Mouse (Mus musculus) forebrain, postnatal 0 days (tissue): Measurements from ENCODE around the gene Lsamp. TPM values are rescaled to one million over a fixed set of nuclear protein-coding genes. Genes with fewer than 3 reads are reported as not detected.

Experiments used
- ATAC-seq: fragments of 200-750 bp; cut with Nextera tagmentation; 2 replicates; pipeline ENCODE4 v1.8.0; 2017; ENCODE audit warnings: mild to moderate bottlenecking, moderate library complexity
- DNase-seq: peaks from one replicate; pipeline ENCODE4 v3.0.0-alpha.2; 2015
- H3K27ac ChIP-seq: fragments of 300-500 bp; sonication (generic); 2 replicates; pipeline ENCODE4 v1.5.1; 2014; ENCODE audit warnings: low read depth, mild to moderate bottlenecking, antibody characterized with exemption, low read length, moderate library complexity, mixed read lengths
- H3K27me3 ChIP-seq: fragments of 300-500 bp; sonication (generic); 2 replicates; pipeline ENCODE4 v1.6.1; 2014; ENCODE audit warnings: mild to moderate bottlenecking, low read length, mixed read lengths; ENCODE audit not compliant: insufficient read depth
- H3K36me3 ChIP-seq: fragments of 300-500 bp; sonication (generic); 2 replicates; pipeline ENCODE4 v1.6.1; 2014; ENCODE audit warnings: mild to moderate bottlenecking, moderate library complexity; ENCODE audit not compliant: insufficient read depth
- H3K4me1 ChIP-seq: fragments of 300-500 bp; sonication (generic); 2 replicates; pipeline ENCODE4 v1.6.1; 2014; ENCODE audit warnings: antibody characterized with exemption; ENCODE audit not compliant: insufficient read depth
- H3K4me2 ChIP-seq: fragments of 300-500 bp; sonication (generic); 2 replicates; pipeline ENCODE4 v1.6.1; 2014; ENCODE audit warnings: low read depth, mild to moderate bottlenecking, moderate library complexity
- H3K4me3 ChIP-seq: fragments of 300-500 bp; sonication (generic); 2 replicates; pipeline ENCODE4 v1.5.1; 2014; ENCODE audit warnings: low read depth, low read length, mixed read lengths
- H3K9ac ChIP-seq: fragments of 300-500 bp; sonication (generic); 2 replicates; pipeline ENCODE4 v1.6.1; 2014; ENCODE audit warnings: mild to moderate bottlenecking
- H3K9me3 ChIP-seq: fragments of 300-500 bp; sonication (generic); 2 replicates; pipeline ENCODE4 v1.6.1; 2016; ENCODE audit warnings: low read length
- CTCF ChIP-seq: sonication (generic); IDR thresholded peaks from 2 replicates; pipeline ENCODE4 v1.5.1; 2016; ENCODE audit warnings: antibody characterized with exemption, control low read depth, low read depth
- WGBS: fragments of 180-500 bp; shearing (Covaris S2); extraction: QIAGEN DNeasy Blood & Tissue Kit; methylation state at CpG from one replicate; pipeline ENCODE4 v1.1.7; 2014; 5-methylcytosine and 5-hydroxymethylcytosine counted together
- polyA plus RNA-seq: library from polyadenylated mRNA; unstranded; fragments of >200 nt; fragmentation: Nextera tagmentation; extraction: Ambion mirVana; gene quantifications from 2 replicates; pipeline ENCODE4 v1.2.1, GENCODE M21; 2015
- total RNA-seq: library from RNA; depleted of rRNA; stranded (reverse); fragments of >200 nt; gene quantifications from 2 replicates; pipeline ENCODE4 v1.2.3, GENCODE M21; 2014

The Lsamp gene
- total and polyA plus RNA-seq, 2 experiments from 2014 or later, result 74.0 to 157 TPM

- H3K4me1 ChIP-seq, result no peaks in the 10 kb centered on the region
- H3K27me3 ChIP-seq, result no peaks in the 10 kb centered on the region
- ATAC-seq (peak; percentile 93), DNase-seq (peak; percentile 42)
- H3K9ac ChIP-seq, result no peak overlapping the region
- no peaks in the 10 kb centered on the region for H3K36me3 ChIP-seq
- H3K4me3 ChIP-seq, result no peak overlapping the region
- H3K4me2 ChIP-seq, result peak overlapping the region; percentile 17; the same call in 1 of the 2 replicates
- H3K27ac ChIP-seq, result peak overlapping the region; percentile 43; the same call in 1 of the 2 replicates
- H3K9me3 ChIP-seq, result no peaks in the 10 kb centered on the region
- WGBS, result 3% methylated on average over 3 of the region's 3 CpGs
- no peak for TF ChIP-seq CTCF
Measured at GRCm38 (mm10) chr16:41551851-41552262, 1567.7 kb downstream of the Lsamp start.

- ATAC-seq, result no peak
- Histone ChIP-seq H3K36me3 (no peaks in the 10 kb centered on the region), H3K9ac (no peak overlapping the region), H3K4me1 (no peaks in the 10 kb centered on the region), H3K4me2 (no peak overlapping the region), H3K27me3 (no peaks in the 10 kb centered on the region), H3K4me3 (no peak overlapping the region), H3K27ac (no peak overlapping the region; the same call in 1 of the 2 replicates), H3K9me3 (no peaks in the 10 kb centered on the region)
- DNase-seq, result no peak
- TF ChIP-seq CTCF, result no peak
Measured at GRCm38 (mm10) chr16:41557104-41557503, 1572.9 kb downstream of the Lsamp start.

- Histone ChIP-seq H3K9ac (no peak overlapping the region), H3K4me2 (no peak overlapping the region), H3K4me3 (no peak overlapping the region), H3K27me3 (no peaks in the 10 kb centered on the region), H3K9me3 (no peaks in the 10 kb centered on the region), H3K27ac (no peak overlapping the region), H3K36me3 (no peaks in the 10 kb centered on the region), H3K4me1 (no peaks in the 10 kb centered on the region)
- ATAC-seq, result no peak
- TF ChIP-seq CTCF, result no peak
- DNase-seq, result no peak
- 58% methylated on average over 2 of the region's 2 CpGs for WGBS
Measured at GRCm38 (mm10) chr16:41565233-41565632, 1581.1 kb downstream of the Lsamp start.

- TF ChIP-seq CTCF, result no peak
- Histone ChIP-seq H3K9ac (no peak overlapping the region), H3K4me2 (no peak overlapping the region), H3K4me3 (no peak overlapping the region), H3K4me1 (no peaks in the 10 kb centered on the region), H3K27ac (no peak overlapping the region), H3K36me3 (no peaks in the 10 kb centered on the region), H3K27me3 (no peaks in the 10 kb centered on the region), H3K9me3 (no peaks in the 10 kb centered on the region)
- ATAC-seq, result no peak
- WGBS, result 29% methylated on average over 5 of the region's 5 CpGs
- peak; percentile 48 for DNase-seq
Measured at GRCm38 (mm10) chr16:41588675-41589301, 1604.6 kb downstream of the Lsamp start.

GRCm38 (mm10) chr16:41612229-41612628 lies 1628.1 kb downstream of the Lsamp start:
- WGBS, result 48% methylated on average over 1 of the region's 1 CpGs
- Histone ChIP-seq H3K4me1 (0 out of 2 replicates have a peak, but pooled peaks cover 3% of the 10 kb centered on the region), H3K27me3 (no peaks in the 10 kb centered on the region), H3K4me3 (no peak overlapping the region), H3K9me3 (no peaks in the 10 kb centered on the region), H3K9ac (no peak overlapping the region), H3K4me2 (no peak overlapping the region), H3K36me3 (no peaks in the 10 kb centered on the region), H3K27ac (no peak overlapping the region)
- DNase-seq (peak; percentile 17), ATAC-seq (no peak)
- no peak for TF ChIP-seq CTCF

GRCm38 (mm10) chr16:41623871-41624270 lies 1639.7 kb downstream of the Lsamp start:
- 59% methylated on average over 1 of the region's 1 CpGs for WGBS
- Histone ChIP-seq H3K27ac (no peak overlapping the region), H3K9ac (no peak overlapping the region), H3K36me3 (no peaks in the 10 kb centered on the region), H3K4me1 (no peaks in the 10 kb centered on the region), H3K4me3 (no peak overlapping the region), H3K9me3 (no peaks in the 10 kb centered on the region), H3K4me2 (no peak overlapping the region), H3K27me3 (no peaks in the 10 kb centered on the region)
- no peak for ATAC-seq
- no peak for TF ChIP-seq CTCF
- DNase-seq, result no peak

GRCm38 (mm10) chr16:41633898-41634297 lies 1649.7 kb downstream of the Lsamp start:
- Histone ChIP-seq H3K4me1 (no peaks in the 10 kb centered on the region), H3K4me3 (no peak overlapping the region), H3K27me3 (no peaks in the 10 kb centered on the region), H3K4me2 (no peak overlapping the region), H3K9ac (no peak overlapping the region), H3K36me3 (no peaks in the 10 kb centered on the region), H3K9me3 (no peaks in the 10 kb centered on the region), H3K27ac (no peak overlapping the region)
- DNase-seq (no peak), ATAC-seq (no peak)
- WGBS, result 17% methylated on average over 2 of the region's 2 CpGs
- TF ChIP-seq CTCF, result no peak
